In genomic region chr19:4194021-4194724, GRCm38 (mm10) we compare ENCODE assay signal across 12 mouse cellular contexts. TPM values are rescaled to one million over a fixed set of nuclear protein-coding genes. Genes with fewer than 3 reads are reported as not detected.
DNase-seq lines count a peak whose midpoint lies in the region; ATAC-seq and TF ChIP-seq lines count a peak whose summit lies in the region.
"Had no signal": no experiment of that assay in that cellular context is flagged by ENCODE, and none has a peak within 500 bp of the region (broad histone marks: within the 10 kb centered on the region; RNA-seq: fewer than 3 reads in every experiment).

No protein-coding gene starts in this region.

- H3K27me3 ChIP-seq in hindbrain, embryonic 13.5 days: no peaks in the 10 kb centered on the region
- no peaks in the 10 kb centered on the region for H3K27me3 ChIP-seq in hindbrain, embryonic 16.5 days (replicated peaks; ENCODE audit: control insufficient read depth, insufficient read depth, low read length)
- H3K27me3 ChIP-seq in stomach, embryonic 15.5 days (replicated peaks): no peaks in the 10 kb centered on the region
- H3K27me3 ChIP-seq in stomach, postnatal 0 days (ENCODE audit: control insufficient read depth, insufficient read depth, low read length): no peaks in the 10 kb centered on the region
- H3K27me3 ChIP-seq in neural tube, embryonic 15.5 days (replicated peaks): no peaks in the 10 kb centered on the region
- H3K27me3 ChIP-seq: limb, embryonic 15.5 days had no signal

- peaks cover 30% of the 10 kb centered on the region for H3K4me1 ChIP-seq in hindbrain, embryonic 13.5 days (replicated peaks)
- H3K4me1 ChIP-seq in hindbrain, embryonic 16.5 days (ENCODE audit: control insufficient read depth, insufficient read depth, low read depth, low read length): peaks cover 34% of the 10 kb centered on the region
- H3K4me1 ChIP-seq in stomach, embryonic 15.5 days: peaks cover 25% of the 10 kb centered on the region
- peaks cover 3% of the 10 kb centered on the region for H3K4me1 ChIP-seq in stomach, postnatal 0 days (replicated peaks; ENCODE audit: control insufficient read depth, insufficient read depth)
- peaks cover 51% of the 10 kb centered on the region for H3K4me1 ChIP-seq in neural tube, embryonic 15.5 days

- no peaks in the 10 kb centered on the region for H3K9me3 ChIP-seq in hindbrain, embryonic 13.5 days
- H3K9me3 ChIP-seq in hindbrain, embryonic 16.5 days (ENCODE audit: control insufficient read depth, low read length): no peaks in the 10 kb centered on the region
- no peaks in the 10 kb centered on the region for H3K9me3 ChIP-seq in stomach, embryonic 15.5 days
- H3K9me3 ChIP-seq in stomach, postnatal 0 days (ENCODE audit: control insufficient read depth, low read length): no peaks in the 10 kb centered on the region
- H3K9me3 ChIP-seq in neural tube, embryonic 15.5 days (replicated peaks): no peaks in the 10 kb centered on the region
- H3K9me3 ChIP-seq: limb, embryonic 15.5 days had no signal

- ATAC-seq in hindbrain, embryonic 13.5 days (ENCODE audit: low FRiP score): no peak
- ATAC-seq in hindbrain, embryonic 16.5 days: no peak
- no peak for ATAC-seq in stomach, embryonic 15.5 days (ENCODE audit: insufficient read depth, low FRiP score, low read depth)
- no peak for ATAC-seq in stomach, postnatal 0 days (ENCODE audit: low FRiP score, low TSS enrichment)
- ATAC-seq in neural tube, embryonic 15.5 days (ENCODE audit: low FRiP score): no peak
- no peak for ATAC-seq in erythroid progenitor cell, adult 5-6 weeks (replicated peaks; ENCODE audit: low FRiP score, poor library complexity, severe bottlenecking)
- ATAC-seq: activated CD4-positive, CD25-positive, alpha-beta regulatory T cell, adult 4 months had no signal

- peaks cover 58% of the 10 kb centered on the region for H3K36me3 ChIP-seq in hindbrain, embryonic 13.5 days
- peaks cover 32% of the 10 kb centered on the region for H3K36me3 ChIP-seq in hindbrain, embryonic 16.5 days (ENCODE audit: control insufficient read depth, insufficient read depth, low read length)
- H3K36me3 ChIP-seq in stomach, embryonic 15.5 days: peaks cover 45% of the 10 kb centered on the region
- peaks cover 23% of the 10 kb centered on the region for H3K36me3 ChIP-seq in stomach, postnatal 0 days (ENCODE audit: control insufficient read depth, insufficient read depth, low read length)
- H3K36me3 ChIP-seq in neural tube, embryonic 15.5 days: peaks cover 48% of the 10 kb centered on the region

- no peak overlapping the region for H3K27ac ChIP-seq in hindbrain, embryonic 13.5 days
- H3K27ac ChIP-seq in hindbrain, embryonic 16.5 days (ENCODE audit: low read depth, low read length): no peak overlapping the region
- no peak overlapping the region for H3K27ac ChIP-seq in stomach, embryonic 15.5 days
- no peak overlapping the region for H3K27ac ChIP-seq in stomach, postnatal 0 days (replicated peaks)
- 0 out of 2 replicates have a peak overlapping the region, but pooled peaks have one; percentile 13 for H3K27ac ChIP-seq in neural tube, embryonic 15.5 days (replicated peaks)
- H3K27ac ChIP-seq: limb, embryonic 15.5 days had no signal

- DNase-seq in adrenal gland, postnatal 36 days: peak; percentile 47 to 62
- DNase-seq in adrenal gland, adult 18-20 months (ENCODE audit: low spot score in 2 of 2): no peak
- no peak for DNase-seq in stomach, postnatal 0 days (ENCODE audit: low spot score)
- DNase-seq: cerebellum, postnatal 36 days; heart, postnatal 36 days had no signal

- H3K9ac ChIP-seq in hindbrain, embryonic 13.5 days: no peak overlapping the region; the same call in 1 of the 2 replicates
- H3K9ac ChIP-seq in hindbrain, embryonic 16.5 days (ENCODE audit: low read depth, low read length): no peak overlapping the region
- H3K9ac ChIP-seq in stomach, embryonic 15.5 days: no peak overlapping the region
- H3K9ac ChIP-seq in stomach, postnatal 0 days (ENCODE audit: low read length): no peak overlapping the region
- H3K9ac ChIP-seq in neural tube, embryonic 15.5 days (replicated peaks): no peak overlapping the region

- 91% methylated on average over 8 of the region's 8 CpGs for WGBS in hindbrain, embryonic 13.5 days
- WGBS in hindbrain, embryonic 16.5 days: 90% methylated on average over 8 of the region's 8 CpGs
- WGBS in stomach, embryonic 15.5 days: 81% methylated on average over 8 of the region's 8 CpGs
- 80% methylated on average over 8 of the region's 8 CpGs for WGBS in stomach, postnatal 0 days
- WGBS in neural tube, embryonic 15.5 days: 89% methylated on average over 8 of the region's 8 CpGs

- no peak for TF ChIP-seq CTCF in stomach, postnatal 0 days (IDR thresholded peaks at IDR 0.05; ENCODE audit: low read depth)

- H3K4me3 ChIP-seq in hindbrain, embryonic 13.5 days: no peak overlapping the region
- H3K4me3 ChIP-seq in hindbrain, embryonic 16.5 days (ENCODE audit: low read length): no peak overlapping the region
- H3K4me3 ChIP-seq in stomach, embryonic 15.5 days (replicated peaks): peak overlapping the region; percentile 93; the same call in 1 of the 2 replicates
- H3K4me3 ChIP-seq in stomach, postnatal 0 days (ENCODE audit: low read depth, low read length): no peak overlapping the region
- no peak overlapping the region for H3K4me3 ChIP-seq in neural tube, embryonic 15.5 days (replicated peaks)

- no peak for TF ChIP-seq EP300 in stomach, postnatal 0 days (optimal IDR thresholded peaks at IDR 0.05)

- H3K4me2 ChIP-seq in hindbrain, embryonic 13.5 days: peak overlapping the region; percentile 96; the same call in 1 of the 2 replicates
- no peak overlapping the region for H3K4me2 ChIP-seq in hindbrain, embryonic 16.5 days (ENCODE audit: low read length)
- no peak overlapping the region; the same call in 1 of the 2 replicates for H3K4me2 ChIP-seq in stomach, embryonic 15.5 days
- no peak overlapping the region for H3K4me2 ChIP-seq in stomach, postnatal 0 days (replicated peaks; ENCODE audit: low read depth)
- peak overlapping the region; percentile 93; the same call in 1 of the 2 replicates for H3K4me2 ChIP-seq in neural tube, embryonic 15.5 days

RNA-seq across cellular contexts. Expression of gene Ppp1ca, which starts 2.3 kb away (rescaled TPM):
- 100 to 1,000 TPM; 403 to 410 TPM for total RNA-seq in adrenal gland, postnatal 36 days (2021)
- 100 to 1,000 TPM; 353 to 384 TPM for total RNA-seq in adrenal gland, adult 18-20 months (2021)
- 609 and 611 TPM in 2 replicates for polyA plus RNA-seq in hindbrain, embryonic 13.5 days (2015; fragmentation: Nextera tagmentation; extraction: Ambion mirVana)
- polyA plus RNA-seq in hindbrain, embryonic 16.5 days (2015; fragmentation: Nextera tagmentation; extraction: Ambion mirVana): 604 and 614 TPM in 2 replicates
- 745 and 766 TPM in 2 replicates for polyA plus RNA-seq in stomach, embryonic 15.5 days (2015; fragmentation: Nextera tagmentation; extraction: Ambion mirVana)
- polyA plus RNA-seq in stomach, postnatal 0 days (2015; fragmentation: Nextera tagmentation; extraction: Ambion mirVana): 497 and 506 TPM in 2 replicates
- polyA plus RNA-seq in neural tube, embryonic 15.5 days (2015; fragmentation: Nextera tagmentation; extraction: Ambion mirVana): 589 and 681 TPM in 2 replicates
- total RNA-seq in erythroid progenitor cell, adult 5-6 weeks (2015; ENCODE audit: low replicate concordance): 181 and 188 TPM in 2 replicates
- 185 and 268 TPM in 2 replicates for total RNA-seq in erythroid progenitor cell, adult 5-6 weeks (2017; ENCODE audit: low replicate concordance)

RNA-seq across cellular contexts. Expression of gene Tbc1d10c, which starts 3.1 kb away (rescaled TPM):
- total RNA-seq in adrenal gland, postnatal 36 days (2021): 1 to 10 TPM in 1 of 2 experiments, under 1 TPM in 1; 0.70 to 1.0 TPM
- total RNA-seq in adrenal gland, adult 18-20 months (2021): 1 to 10 TPM; 1.1 to 1.6 TPM
- 0.88 and 1.1 TPM in 2 replicates for polyA plus RNA-seq in hindbrain, embryonic 13.5 days (2015; fragmentation: Nextera tagmentation; extraction: Ambion mirVana)
- 0.54 and 1.1 TPM in 2 replicates for polyA plus RNA-seq in hindbrain, embryonic 16.5 days (2015; fragmentation: Nextera tagmentation; extraction: Ambion mirVana)
- polyA plus RNA-seq in stomach, embryonic 15.5 days (2015; fragmentation: Nextera tagmentation; extraction: Ambion mirVana): 3.0 and 4.0 TPM in 2 replicates
- polyA plus RNA-seq in stomach, postnatal 0 days (2015; fragmentation: Nextera tagmentation; extraction: Ambion mirVana): 2.3 and 2.9 TPM in 2 replicates
- 0.74 and 20.7 TPM in 2 replicates for polyA plus RNA-seq in neural tube, embryonic 15.5 days (2015; fragmentation: Nextera tagmentation; extraction: Ambion mirVana)
- 8.0 and 31.0 TPM in 2 replicates for total RNA-seq in erythroid progenitor cell, adult 5-6 weeks (2015; ENCODE audit: low replicate concordance)
- total RNA-seq in erythroid progenitor cell, adult 5-6 weeks (2017; ENCODE audit: low replicate concordance): 6.2 and 14.2 TPM in 2 replicates

RNA-seq across cellular contexts. Expression of gene Rad9a, which starts 7.3 kb away (rescaled TPM):
- 1 to 10 TPM; 7.6 TPM for total RNA-seq in adrenal gland, postnatal 36 days (2021)
- 1 to 10 TPM; 7.5 to 9.0 TPM for total RNA-seq in adrenal gland, adult 18-20 months (2021)
- polyA plus RNA-seq in hindbrain, embryonic 13.5 days (2015; fragmentation: Nextera tagmentation; extraction: Ambion mirVana): 20.4 and 24.6 TPM in 2 replicates
- polyA plus RNA-seq in hindbrain, embryonic 16.5 days (2015; fragmentation: Nextera tagmentation; extraction: Ambion mirVana): 25.0 and 26.5 TPM in 2 replicates
- 25.4 and 27.4 TPM in 2 replicates for polyA plus RNA-seq in stomach, embryonic 15.5 days (2015; fragmentation: Nextera tagmentation; extraction: Ambion mirVana)
- 11.0 and 11.3 TPM in 2 replicates for polyA plus RNA-seq in stomach, postnatal 0 days (2015; fragmentation: Nextera tagmentation; extraction: Ambion mirVana)
- 24.3 and 27.2 TPM in 2 replicates for polyA plus RNA-seq in neural tube, embryonic 15.5 days (2015; fragmentation: Nextera tagmentation; extraction: Ambion mirVana)
- 44.0 and 54.1 TPM in 2 replicates for total RNA-seq in erythroid progenitor cell, adult 5-6 weeks (2015; ENCODE audit: low replicate concordance)
- 27.5 and 41.6 TPM in 2 replicates for total RNA-seq in erythroid progenitor cell, adult 5-6 weeks (2017; ENCODE audit: low replicate concordance)

RNA-seq across cellular contexts. Expression of gene Carns1, which starts 18.9 kb away (rescaled TPM):
- 1 to 10 TPM; 2.0 to 2.8 TPM for total RNA-seq in adrenal gland, postnatal 36 days (2021)
- 1 to 10 TPM; 3.2 to 3.5 TPM for total RNA-seq in adrenal gland, adult 18-20 months (2021)
- 5.1 and 5.6 TPM in 2 replicates for polyA plus RNA-seq in hindbrain, embryonic 13.5 days (2015; fragmentation: Nextera tagmentation; extraction: Ambion mirVana)
- 6.5 and 7.9 TPM in 2 replicates for polyA plus RNA-seq in hindbrain, embryonic 16.5 days (2015; fragmentation: Nextera tagmentation; extraction: Ambion mirVana)
- 1.5 and 2.0 TPM in 2 replicates for polyA plus RNA-seq in stomach, embryonic 15.5 days (2015; fragmentation: Nextera tagmentation; extraction: Ambion mirVana)
- polyA plus RNA-seq in stomach, postnatal 0 days (2015; fragmentation: Nextera tagmentation; extraction: Ambion mirVana): 1.5 TPM in 2 replicates
- polyA plus RNA-seq in neural tube, embryonic 15.5 days (2015; fragmentation: Nextera tagmentation; extraction: Ambion mirVana): 5.9 and 6.4 TPM in 2 replicates
- total RNA-seq in erythroid progenitor cell, adult 5-6 weeks (2015; ENCODE audit: low replicate concordance): 0.72 and 2.5 TPM in 2 replicates
- 0.13 and 1.5 TPM in 2 replicates for total RNA-seq in erythroid progenitor cell, adult 5-6 weeks (2017; ENCODE audit: low replicate concordance)

RNA-seq across cellular contexts. Expression of gene Clcf1, which starts 19.9 kb away (rescaled TPM):
- total RNA-seq in adrenal gland, postnatal 36 days (2021): 10 to 100 TPM in 1 of 2 experiments, 1 to 10 TPM in 1; 6.3 to 17.4 TPM
- 10 to 100 TPM in 1 of 2 experiments, 1 to 10 TPM in 1; 7.9 to 11.1 TPM for total RNA-seq in adrenal gland, adult 18-20 months (2021)
- polyA plus RNA-seq in hindbrain, embryonic 13.5 days (2015; fragmentation: Nextera tagmentation; extraction: Ambion mirVana): 0.58 and 1.0 TPM in 2 replicates
- 1.0 and 1.1 TPM in 2 replicates for polyA plus RNA-seq in hindbrain, embryonic 16.5 days (2015; fragmentation: Nextera tagmentation; extraction: Ambion mirVana)
- 5.4 and 6.2 TPM in 2 replicates for polyA plus RNA-seq in stomach, embryonic 15.5 days (2015; fragmentation: Nextera tagmentation; extraction: Ambion mirVana)
- 3.2 and 3.6 TPM in 2 replicates for polyA plus RNA-seq in stomach, postnatal 0 days (2015; fragmentation: Nextera tagmentation; extraction: Ambion mirVana)
- 0.78 and 2.2 TPM in 2 replicates for polyA plus RNA-seq in neural tube, embryonic 15.5 days (2015; fragmentation: Nextera tagmentation; extraction: Ambion mirVana)
- not detected in 2 replicates for total RNA-seq in erythroid progenitor cell, adult 5-6 weeks (2015; ENCODE audit: low replicate concordance)
- 0.15 and 1.2 TPM in 2 replicates for total RNA-seq in erythroid progenitor cell, adult 5-6 weeks (2017; ENCODE audit: low replicate concordance)

Comparison
In these comparisons a context has a peak if more than half of its experiments do, and no peak if none do; other contexts are left out.
1. DNase-seq: peak in adrenal gland, postnatal 36 days (2 of 2); none in adrenal gland, adult 18-20 months (0 of 2) and stomach, postnatal 0 days (single experiment).
2. H3K4me2 ChIP-seq: peak in hindbrain, embryonic 13.5 days (single experiment) and neural tube, embryonic 15.5 days (single experiment); none in hindbrain, embryonic 16.5 days (single experiment), stomach, embryonic 15.5 days (single experiment) and stomach, postnatal 0 days (single experiment).